ENCODE assay signal across 11 mouse cellular contexts in genomic region chr3:128881685-128882444, GRCm38 (mm10).
DNase-seq lines count a peak whose midpoint lies in the region; ATAC-seq and TF ChIP-seq lines count a peak whose summit lies in the region.
"Had no signal": no experiment of that assay in that cellular context is flagged by ENCODE, and none has a peak within 500 bp of the region (broad histone marks: within the 10 kb centered on the region; RNA-seq: fewer than 3 reads in every experiment).

No protein-coding gene starts in this region.

- no peak overlapping the region for H3K27ac ChIP-seq in kidney, embryonic 15.5 days
- no peak overlapping the region for H3K27ac ChIP-seq in embryonic facial prominence, embryonic 11.5 days (replicated peaks; ENCODE audit: low read depth, low read length)
- no peak overlapping the region for H3K27ac ChIP-seq in hindbrain, embryonic 11.5 days (ENCODE audit: low read depth, low read length)
- H3K27ac ChIP-seq: liver, embryonic 14.5 days had no signal

- intact Hi-C loops in heart, postnatal 14 days (cut with DNase I): no loop called here

- H3K27me3 ChIP-seq in kidney, embryonic 15.5 days: peaks cover 31% of the 10 kb centered on the region
- H3K27me3 ChIP-seq in embryonic facial prominence, embryonic 11.5 days (ENCODE audit: control insufficient read depth, insufficient read depth, low read length): no peaks in the 10 kb centered on the region
- H3K27me3 ChIP-seq in hindbrain, embryonic 11.5 days (ENCODE audit: control insufficient read depth, insufficient read depth, low read length): no peaks in the 10 kb centered on the region
- H3K27me3 ChIP-seq in myocyte (ENCODE audit: control insufficient read depth, insufficient read depth, insufficient read length): no peaks in the 10 kb centered on the region

- no peak overlapping the region for H3K4me3 ChIP-seq in kidney, embryonic 15.5 days (replicated peaks)
- no peak overlapping the region for H3K4me3 ChIP-seq in embryonic facial prominence, embryonic 11.5 days (ENCODE audit: low read depth, low read length)
- H3K4me3 ChIP-seq in hindbrain, embryonic 11.5 days (ENCODE audit: low read depth, low read length): no peak overlapping the region
- H3K4me3 ChIP-seq in myocyte: no peak overlapping the region

- peaks cover 3% of the 10 kb centered on the region; the same call in 1 of the 2 replicates for H3K4me1 ChIP-seq in kidney, embryonic 15.5 days
- H3K4me1 ChIP-seq in embryonic facial prominence, embryonic 11.5 days (ENCODE audit: control insufficient read depth, insufficient read depth, low read length): no peaks in the 10 kb centered on the region
- H3K4me1 ChIP-seq in hindbrain, embryonic 11.5 days (replicated peaks; ENCODE audit: control insufficient read depth, insufficient read depth, low read length): no peaks in the 10 kb centered on the region

- peak; percentile 96 for ATAC-seq in kidney, embryonic 15.5 days (replicated peaks; ENCODE audit: low FRiP score)
- ATAC-seq in embryonic facial prominence, embryonic 11.5 days (replicated peaks; ENCODE audit: insufficient number of reproducible peaks, low FRiP score, low TSS enrichment, low read depth): no peak
- ATAC-seq in hindbrain, embryonic 11.5 days (ENCODE audit: low FRiP score): peak; percentile 63
- ATAC-seq in megakaryocyte, adult 5-6 weeks (ENCODE audit: poor library complexity, severe bottlenecking): no peak

- H3K36me3 ChIP-seq in kidney, embryonic 15.5 days: no peaks in the 10 kb centered on the region
- no peaks in the 10 kb centered on the region for H3K36me3 ChIP-seq in embryonic facial prominence, embryonic 11.5 days (replicated peaks; ENCODE audit: control insufficient read depth, insufficient read depth, low read depth, low read length)
- H3K36me3 ChIP-seq in hindbrain, embryonic 11.5 days (ENCODE audit: control insufficient read depth, insufficient read depth, low read length): no peaks in the 10 kb centered on the region
- H3K36me3 ChIP-seq in myocyte (ENCODE audit: control insufficient read depth, insufficient read depth): no peaks in the 10 kb centered on the region

- H3K9me3 ChIP-seq in kidney, embryonic 15.5 days (replicated peaks): no peaks in the 10 kb centered on the region
- H3K9me3 ChIP-seq in embryonic facial prominence, embryonic 11.5 days (replicated peaks; ENCODE audit: control insufficient read depth, low read length): no peaks in the 10 kb centered on the region
- H3K9me3 ChIP-seq in hindbrain, embryonic 11.5 days (ENCODE audit: control insufficient read depth, low read length): no peaks in the 10 kb centered on the region

- no peaks in the 10 kb centered on the region for H3K79me2 ChIP-seq in myocyte (ENCODE audit: control insufficient read depth, insufficient read depth)

- no peak overlapping the region for H3ac ChIP-seq in myocyte (ENCODE audit: control insufficient read depth, insufficient read length)

- peak overlapping the region; percentile 19; the same call in 1 of the 2 replicates for H3K4me2 ChIP-seq in kidney, embryonic 15.5 days
- no peak overlapping the region; the same call in 1 of the 2 replicates for H3K4me2 ChIP-seq in embryonic facial prominence, embryonic 11.5 days (ENCODE audit: low read depth, low read length)
- H3K4me2 ChIP-seq in hindbrain, embryonic 11.5 days (replicated peaks; ENCODE audit: low read depth, low read length): no peak overlapping the region
- H3K4me2 ChIP-seq in myocyte (ENCODE audit: low read depth): peak overlapping the region; percentile 46

- no peak for TF ChIP-seq POLR2A in myocyte (IDR thresholded peaks at IDR 0.05; ENCODE audit: insufficient read length, low read depth)

- 19% methylated on average over 10 of the region's 10 CpGs for WGBS in kidney, embryonic 15.5 days
- 38% methylated on average over 10 of the region's 10 CpGs for WGBS in embryonic facial prominence, embryonic 11.5 days
- WGBS in hindbrain, embryonic 11.5 days: 53% methylated on average over 10 of the region's 10 CpGs

- DNase-seq in kidney, postnatal 10 days: no peak
- DNase-seq in embryonic facial prominence, embryonic 11.5 days (ENCODE audit: low spot score): peak; percentile 55
- DNase-seq in hindbrain, embryonic 11.5 days (ENCODE audit: low spot score): peak; percentile 11
- DNase-seq in heart, postnatal 14 days: no peak
- DNase-seq: adrenal gland, adult 2 months; heart, adult 18-20 months; heart, postnatal 36 days had no signal

- H3K9ac ChIP-seq in kidney, embryonic 15.5 days: no peak overlapping the region
- H3K9ac ChIP-seq in embryonic facial prominence, embryonic 11.5 days (replicated peaks; ENCODE audit: low read length): no peak overlapping the region
- H3K9ac ChIP-seq in hindbrain, embryonic 11.5 days (ENCODE audit: low read depth, low read length): no peak overlapping the region
- H3K9ac ChIP-seq: liver, embryonic 14.5 days had no signal

TF ChIP-seq in myocyte, 11 proteins besides CTCF, POLR2A, EP300 and RAD21:
- TF ChIP-seq TCF3 (IDR thresholded peaks at IDR 0.05; ENCODE audit: insufficient read length, low read depth): no peak
- TF ChIP-seq CEBPB (IDR thresholded peaks at IDR 0.05; ENCODE audit: insufficient read depth, poor library complexity, severe bottlenecking): no peak
- TF ChIP-seq MYOD1 (IDR thresholded peaks at IDR 0.05; ENCODE audit: control insufficient read depth in 1 of 3, insufficient read length in 2 of 3, low read depth in 2 of 3): no peak
- no peak for TF ChIP-seq USF1 (IDR thresholded peaks at IDR 0.05; ENCODE audit: low read depth)
- no peak for TF ChIP-seq POLR2AphosphoS2 (IDR thresholded peaks at IDR 0.05; ENCODE audit: insufficient read length, low read depth)
- no peak for TF ChIP-seq MAX (IDR thresholded peaks at IDR 0.05; ENCODE audit: low read depth)
- TF ChIP-seq SRF (IDR thresholded peaks at IDR 0.05; ENCODE audit: control insufficient read depth, insufficient read length, low read depth): no peak
- no peak for TF ChIP-seq TCF12 (IDR thresholded peaks at IDR 0.05; ENCODE audit: insufficient read depth, poor library complexity, severe bottlenecking)
- TF ChIP-seq MYOG (IDR thresholded peaks at IDR 0.05; ENCODE audit: control insufficient read depth in 1 of 3, insufficient read depth in 1 of 3, insufficient read length in 2 of 3, low read depth in 2 of 3): no peak
- no peak for TF ChIP-seq REST (IDR thresholded peaks at IDR 0.05; ENCODE audit: insufficient read depth, insufficient read length)
- TF ChIP-seq E2F4 (IDR thresholded peaks at IDR 0.05; ENCODE audit: insufficient read depth): no peak
TF ChIP-seq in myocyte: peak in this region for 0.

Comparison
In these comparisons a context has a peak if more than half of its experiments do, and no peak if none do; other contexts are left out.
1. ATAC-seq: peak in kidney, embryonic 15.5 days (single experiment) and hindbrain, embryonic 11.5 days (single experiment); none in embryonic facial prominence, embryonic 11.5 days (single experiment) and megakaryocyte, adult 5-6 weeks (single experiment).
2. H3K4me2 ChIP-seq: peak in kidney, embryonic 15.5 days (single experiment) and myocyte (single experiment); none in embryonic facial prominence, embryonic 11.5 days (single experiment) and hindbrain, embryonic 11.5 days (single experiment).
3. DNase-seq: peak in embryonic facial prominence, embryonic 11.5 days (single experiment) and hindbrain, embryonic 11.5 days (single experiment); none in kidney, postnatal 10 days (single experiment) and heart, postnatal 14 days (0 of 2).